Mouse (Mus musculus): ENCODE measurements around the gene Wipf3. TPM values are rescaled to one million over a fixed set of nuclear protein-coding genes. Genes with fewer than 3 reads are reported as not detected.

Gene Wipf3
- polyA plus RNA-seq, 1 experiment from 2014 or later, result 1.1 TPM

DNA sequence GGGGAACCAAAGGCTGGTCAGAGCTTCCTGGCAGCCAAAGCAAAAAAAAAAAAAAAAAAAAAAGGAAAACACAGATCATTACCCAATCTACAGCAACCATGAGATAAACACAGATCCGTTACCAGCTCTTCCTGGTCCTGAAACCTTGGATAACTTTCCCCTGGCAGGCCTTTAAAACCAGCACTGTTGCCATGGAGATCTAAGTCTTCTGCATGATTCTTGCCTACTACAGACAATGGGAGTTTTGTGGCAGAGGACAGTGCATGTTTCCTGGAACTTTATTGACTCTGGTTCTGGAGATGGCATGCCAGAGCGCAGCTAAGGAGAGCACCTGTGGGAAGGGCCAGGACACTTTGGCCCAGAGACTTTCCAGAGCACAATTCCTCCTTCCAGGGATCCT, 4.8 kb downstream of the Wipf3 start:
- H3K27ac ChIP-seq, result no peak overlapping the region
- peaks cover 4% of the 10 kb centered on the region; the same call in 1 of the 2 replicates for H3K27me3 ChIP-seq (replicated peaks)
- H3K4me2 ChIP-seq (replicated peaks), result no peak overlapping the region
- H3K4me3 ChIP-seq (replicated peaks), result no peak overlapping the region
- WGBS, result 45% methylated on average over 2 of the region's 2 CpGs
- H3K36me3 ChIP-seq, result no peaks in the 10 kb centered on the region
- ATAC-seq, result no peak
- H3K4me1 ChIP-seq (replicated peaks), result peaks cover 11% of the 10 kb centered on the region
- H3K9me3 ChIP-seq, result no peaks in the 10 kb centered on the region
- H3K9ac ChIP-seq, result no peak overlapping the region

DNA sequence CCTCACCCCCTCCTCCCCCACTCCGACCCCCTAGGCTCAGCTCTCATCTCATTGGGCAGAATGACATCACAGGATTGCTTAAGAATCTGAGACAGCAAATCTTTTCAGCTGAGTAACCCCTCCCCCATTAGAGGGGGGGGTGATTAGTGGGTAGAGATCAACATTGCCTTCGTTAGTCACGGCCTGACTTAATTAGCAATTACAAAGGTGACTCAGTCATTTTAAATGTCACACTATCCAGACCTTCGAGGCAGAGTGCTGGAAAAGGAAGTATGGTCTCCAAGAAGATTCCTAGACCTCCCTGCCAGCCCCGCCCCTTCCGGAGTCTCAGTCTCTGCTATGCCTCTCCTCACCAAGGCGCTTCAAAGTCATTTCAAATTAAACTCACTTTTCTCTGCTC, 6.3 kb downstream of the Wipf3 start:
- ATAC-seq, result no peak
- Histone ChIP-seq H3K4me2 (replicated peaks) (no peak overlapping the region), H3K4me3 (replicated peaks) (no peak overlapping the region), H3K9ac (no peak overlapping the region), H3K9me3 (no peaks in the 10 kb centered on the region), H3K36me3 (no peaks in the 10 kb centered on the region), H3K4me1 (replicated peaks) (peaks cover 4% of the 10 kb centered on the region; the same call in 1 of the 2 replicates), H3K27me3 (replicated peaks) (no peaks in the 10 kb centered on the region), H3K27ac (no peak overlapping the region)
- WGBS, result 53% methylated on average over 7 of the region's 7 CpGs

DNA sequence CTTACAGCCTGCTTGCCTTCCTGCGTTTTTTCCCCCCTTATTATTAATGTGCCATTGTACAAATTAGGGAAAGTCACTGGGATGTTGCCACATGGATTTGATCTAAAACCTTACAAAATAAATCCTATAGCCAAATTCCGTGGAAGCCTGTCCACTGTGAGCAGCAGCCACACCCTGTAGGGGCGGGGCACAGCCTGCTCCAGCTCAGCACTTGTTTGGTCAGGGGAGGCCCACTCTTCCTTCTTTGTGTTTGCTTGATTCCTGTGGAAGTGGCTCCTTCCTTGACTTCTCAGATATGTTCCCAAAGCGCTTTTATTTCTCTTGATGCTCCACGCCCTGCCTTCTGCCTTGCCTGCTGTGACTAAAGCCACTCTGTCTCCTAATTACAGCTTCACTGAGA, 6.9 kb downstream of the Wipf3 start:
- 0 out of 2 replicates have a peak, but pooled peaks have one; percentile 47 for ATAC-seq
- WGBS, result 56% methylated on average over 5 of the region's 5 CpGs

DNA sequence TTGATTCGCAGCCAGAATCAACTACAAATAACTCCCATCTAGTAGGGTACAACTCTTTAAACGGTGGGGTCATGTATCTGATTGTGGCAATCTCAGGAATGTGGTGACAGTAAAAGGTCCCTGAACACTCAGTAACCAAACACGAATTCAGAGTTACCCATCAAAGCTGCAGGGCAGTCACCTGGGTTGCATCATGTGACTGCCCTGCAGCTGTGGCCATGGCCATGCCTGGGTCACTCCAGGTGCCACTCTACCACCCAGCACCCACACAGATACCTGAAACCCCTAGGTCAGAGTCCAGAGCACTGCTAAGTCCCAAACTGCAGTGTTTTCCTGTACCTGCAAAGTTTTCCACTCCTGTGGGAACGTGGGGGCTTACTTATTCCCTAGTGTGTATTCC, 9.1 kb downstream of the Wipf3 start:
- Histone ChIP-seq H3K4me3 (replicated peaks) (no peak overlapping the region), H3K9ac (no peak overlapping the region), H3K4me1 (replicated peaks) (no peaks in the 10 kb centered on the region; the same call in 1 of the 2 replicates), H3K36me3 (no peaks in the 10 kb centered on the region), H3K27ac (no peak overlapping the region), H3K9me3 (no peaks in the 10 kb centered on the region), H3K27me3 (replicated peaks) (no peaks in the 10 kb centered on the region), H3K4me2 (replicated peaks) (no peak overlapping the region)
- 68% methylated on average over 4 of the region's 4 CpGs for WGBS
- ATAC-seq, result no peak

More for the DNA sequence above, 6.9 kb downstream of the Wipf3 start:
- Histone ChIP-seq H3K4me1 (replicated peaks) (peaks cover 4% of the 10 kb centered on the region; the same call in 1 of the 2 replicates), H3K27me3 (replicated peaks) (no peaks in the 10 kb centered on the region), H3K36me3 (no peaks in the 10 kb centered on the region), H3K9me3 (no peaks in the 10 kb centered on the region), H3K9ac (no peak overlapping the region), H3K4me3 (replicated peaks) (no peak overlapping the region), H3K27ac (no peak overlapping the region), H3K4me2 (replicated peaks) (no peak overlapping the region)

DNA sequence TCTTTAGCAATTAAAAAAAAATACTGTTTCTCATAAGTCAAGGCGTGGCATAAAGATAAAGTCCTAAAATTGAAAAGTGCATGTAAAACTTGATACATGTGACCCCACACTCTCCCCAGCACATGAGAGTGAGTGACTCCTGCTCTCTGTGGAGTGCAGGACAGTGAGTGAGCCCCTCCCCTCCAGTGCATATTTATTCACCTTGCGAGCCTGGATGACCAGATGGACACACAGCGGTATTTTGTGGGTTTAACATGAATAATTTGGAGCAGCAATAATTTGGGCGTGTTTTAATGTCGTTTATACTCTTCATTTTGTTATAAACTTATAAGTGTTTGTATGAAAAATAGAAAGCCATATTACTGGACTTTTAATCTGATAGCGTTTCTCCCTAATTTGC, 11.3 kb downstream of the Wipf3 start:
- no peaks in the 10 kb centered on the region for H3K4me1 ChIP-seq (replicated peaks)
- H3K9me3 ChIP-seq, result no peaks in the 10 kb centered on the region
- no peak overlapping the region for H3K4me3 ChIP-seq (replicated peaks)
- ATAC-seq, result no peak
- no peak overlapping the region for H3K27ac ChIP-seq
- no peaks in the 10 kb centered on the region for H3K36me3 ChIP-seq
- no peaks in the 10 kb centered on the region for H3K27me3 ChIP-seq (replicated peaks)
- H3K4me2 ChIP-seq (replicated peaks), result no peak overlapping the region
- no peak overlapping the region for H3K9ac ChIP-seq
- WGBS, result 93% methylated on average over 6 of the region's 6 CpGs

DNA sequence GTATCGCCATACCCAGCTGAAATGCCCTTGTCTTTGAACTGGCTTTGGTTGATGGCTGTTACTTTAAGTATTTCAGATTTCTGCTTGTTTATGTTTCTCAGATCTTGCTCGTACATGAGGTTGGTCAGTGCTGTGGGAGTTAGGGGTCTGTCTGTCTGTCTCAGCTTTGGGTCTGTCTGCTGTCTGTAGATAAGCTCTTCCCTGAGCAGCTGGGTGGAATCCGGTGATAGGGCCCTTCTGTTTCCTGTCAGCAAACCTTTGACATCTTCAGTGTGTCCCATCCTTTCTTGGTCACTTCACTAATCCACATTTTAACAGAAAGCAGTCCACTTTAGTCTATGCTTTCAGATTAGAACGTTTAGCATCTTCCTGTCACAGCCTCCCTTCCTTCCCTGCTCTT, 14.3 kb downstream of the Wipf3 start:
- Histone ChIP-seq H3K36me3 (no peaks in the 10 kb centered on the region), H3K4me3 (replicated peaks) (no peak overlapping the region), H3K4me1 (replicated peaks) (no peaks in the 10 kb centered on the region), H3K9me3 (no peaks in the 10 kb centered on the region), H3K27ac (no peak overlapping the region), H3K4me2 (replicated peaks) (no peak overlapping the region), H3K27me3 (replicated peaks) (no peaks in the 10 kb centered on the region), H3K9ac (no peak overlapping the region)
- 59% methylated on average over 4 of the region's 4 CpGs for WGBS
- ATAC-seq, result no peak

DNA sequence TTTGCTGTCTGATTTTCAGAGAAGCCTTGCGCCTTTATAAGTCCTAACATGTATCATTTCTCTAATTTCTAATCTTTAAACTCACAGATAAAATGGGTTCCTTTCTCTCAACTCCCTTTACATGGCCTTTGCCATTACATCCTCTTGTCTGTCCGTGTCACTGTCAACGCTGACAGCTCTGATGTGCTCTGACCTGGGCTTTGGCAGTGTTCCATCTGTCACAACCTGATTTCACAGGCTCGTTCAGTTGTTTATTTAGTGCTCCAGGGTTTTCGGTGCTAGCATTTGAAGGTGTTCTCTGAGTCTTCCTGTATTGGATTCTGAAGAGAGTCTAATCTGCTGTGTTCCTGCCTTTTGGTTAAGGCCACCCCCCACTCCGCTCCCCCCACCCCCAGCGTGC, 14.7 kb downstream of the Wipf3 start:
- no peak for ATAC-seq
- no peak overlapping the region for H3K9ac ChIP-seq

DNA sequence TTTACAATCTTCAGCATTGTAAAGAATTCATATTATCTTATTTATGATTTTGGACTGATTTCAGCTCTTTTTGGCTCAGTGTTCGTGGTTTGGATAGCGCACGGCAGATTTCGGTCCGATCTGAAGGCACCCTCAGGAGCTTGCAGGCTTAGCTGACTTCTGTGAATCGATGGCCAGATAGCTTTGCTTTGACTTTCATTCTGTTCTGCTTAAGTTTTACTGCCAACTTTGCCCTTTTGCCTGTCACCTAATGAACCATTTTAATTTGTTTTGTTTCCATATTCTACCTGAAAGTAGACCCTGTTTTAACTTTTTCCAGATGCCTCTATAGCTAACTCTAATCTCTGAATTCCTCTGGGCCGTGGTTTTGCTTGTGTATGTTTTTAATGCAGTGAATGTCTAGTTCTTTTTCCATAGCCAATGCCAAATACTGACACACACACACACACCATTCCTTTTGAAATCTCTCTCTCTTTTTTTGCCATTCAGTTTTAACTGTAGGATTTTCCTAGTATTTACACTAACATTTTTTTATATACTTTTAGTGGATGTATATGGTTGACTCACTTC, 15.9 kb downstream of the Wipf3 start:
- Histone ChIP-seq H3K9me3 (no peaks in the 10 kb centered on the region), H3K36me3 (no peaks in the 10 kb centered on the region), H3K9ac (no peak overlapping the region), H3K27me3 (replicated peaks) (no peaks in the 10 kb centered on the region), H3K4me2 (replicated peaks) (no peak overlapping the region), H3K4me3 (replicated peaks) (no peak overlapping the region), H3K27ac (no peak overlapping the region), H3K4me1 (replicated peaks) (no peaks in the 10 kb centered on the region)
- WGBS, result 74% methylated on average over 7 of the region's 7 CpGs
- no peak for ATAC-seq

More for the DNA sequence above, 14.7 kb downstream of the Wipf3 start:
- Histone ChIP-seq H3K4me1 (replicated peaks) (no peaks in the 10 kb centered on the region), H3K4me2 (replicated peaks) (no peak overlapping the region), H3K9me3 (no peaks in the 10 kb centered on the region), H3K36me3 (no peaks in the 10 kb centered on the region), H3K27ac (no peak overlapping the region), H3K4me3 (replicated peaks) (no peak overlapping the region), H3K27me3 (replicated peaks) (no peaks in the 10 kb centered on the region)
- 53% methylated on average over 7 of the region's 7 CpGs for WGBS

DNA sequence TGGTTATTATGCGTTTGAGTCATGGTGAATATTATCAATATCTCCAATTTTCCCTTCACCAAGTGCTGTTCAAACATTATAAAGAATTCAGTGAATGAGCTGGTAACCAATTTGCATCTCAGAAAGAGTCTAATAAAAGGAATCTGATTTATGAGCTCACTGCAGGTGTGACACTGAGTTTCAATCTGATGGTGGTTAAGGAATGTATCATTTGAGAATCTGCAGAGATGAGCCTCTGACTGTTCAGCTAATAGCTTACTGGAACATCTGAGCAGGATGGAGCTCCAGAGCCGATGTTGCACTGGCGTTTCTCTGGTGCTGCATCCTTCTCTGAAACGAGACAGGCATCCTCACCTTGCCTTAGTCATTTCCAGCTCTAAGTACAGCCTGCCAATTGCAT, 17.9 kb downstream of the Wipf3 start:
- no peaks in the 10 kb centered on the region for H3K9me3 ChIP-seq
- H3K4me2 ChIP-seq (replicated peaks), result no peak overlapping the region
- ATAC-seq, result no peak
- no peaks in the 10 kb centered on the region for H3K4me1 ChIP-seq (replicated peaks)
- H3K27me3 ChIP-seq (replicated peaks), result no peaks in the 10 kb centered on the region
- 76% methylated on average over 4 of the region's 4 CpGs for WGBS
- H3K27ac ChIP-seq, result no peak overlapping the region
- no peak overlapping the region for H3K9ac ChIP-seq
- H3K4me3 ChIP-seq (replicated peaks), result no peak overlapping the region
- no peaks in the 10 kb centered on the region for H3K36me3 ChIP-seq

DNA sequence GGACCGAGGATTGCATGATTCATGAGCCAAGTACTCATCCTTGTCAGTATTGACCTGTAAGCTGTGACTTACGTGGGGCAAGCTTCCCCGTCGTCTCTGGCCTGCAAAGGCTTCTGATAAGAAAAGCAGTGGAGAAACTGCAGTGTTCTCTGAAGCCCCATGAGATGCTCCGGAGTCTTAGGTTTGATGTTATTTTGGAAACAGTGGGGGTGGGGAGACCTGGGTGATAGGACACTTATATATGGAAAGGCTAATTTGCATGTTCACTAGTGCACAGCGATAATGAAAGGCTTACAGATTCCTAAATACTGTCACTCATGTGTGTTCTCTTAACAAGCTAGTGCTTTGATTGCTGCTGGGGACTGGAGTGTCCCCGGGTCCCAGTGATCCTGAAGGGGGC, 30.3 kb downstream of the Wipf3 start:
- H3K27ac ChIP-seq, result no peak overlapping the region
- no peaks in the 10 kb centered on the region for H3K4me1 ChIP-seq (replicated peaks)
- H3K4me2 ChIP-seq (replicated peaks), result no peak overlapping the region
- H3K36me3 ChIP-seq, result no peaks in the 10 kb centered on the region
- no peak overlapping the region for H3K9ac ChIP-seq
- no peak for ATAC-seq
- H3K27me3 ChIP-seq (replicated peaks), result no peaks in the 10 kb centered on the region
- H3K9me3 ChIP-seq, result no peaks in the 10 kb centered on the region
- 52% methylated on average over 7 of the region's 7 CpGs for WGBS
- no peak overlapping the region for H3K4me3 ChIP-seq (replicated peaks)

DNA sequence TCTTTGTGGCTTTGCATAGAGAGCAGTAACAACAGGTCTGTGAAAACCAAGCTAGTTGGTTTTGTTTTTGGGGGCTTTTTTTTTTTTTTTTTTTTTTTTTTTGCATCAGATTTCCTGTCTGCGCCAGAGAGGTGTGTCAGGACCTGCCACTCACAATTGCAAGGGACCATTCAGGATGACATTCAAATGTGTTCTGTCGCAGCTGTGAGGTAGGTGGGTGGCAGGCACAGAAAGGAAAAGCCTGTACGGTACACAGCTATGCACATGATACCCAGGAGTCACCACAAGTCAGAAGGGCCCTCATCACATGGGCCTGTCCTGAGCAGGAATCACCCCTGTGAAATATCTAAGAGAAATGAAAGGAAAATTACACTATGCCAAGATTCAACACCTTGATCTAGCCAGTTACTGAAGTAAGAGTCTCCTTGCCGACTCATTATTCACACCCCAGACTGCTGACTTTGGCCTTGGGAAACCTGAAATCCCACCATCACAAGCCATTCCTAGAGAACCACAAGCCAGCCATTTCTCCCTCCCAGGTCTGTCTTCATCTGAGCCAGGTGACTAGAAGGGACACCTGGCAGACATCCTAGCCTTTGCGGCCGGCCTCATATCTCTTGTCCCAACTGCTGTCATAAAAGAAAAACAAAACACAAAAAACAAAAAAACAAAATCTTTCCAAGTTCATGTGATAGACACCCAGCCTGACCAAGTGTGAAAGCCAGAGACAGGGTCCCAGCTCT, 30.9 kb downstream of the Wipf3 start:
- no peak for ATAC-seq
- 86% methylated on average over 6 of the region's 6 CpGs for WGBS
- no peaks in the 10 kb centered on the region for H3K4me1 ChIP-seq (replicated peaks)
- no peak overlapping the region for H3K9ac ChIP-seq
- no peak overlapping the region for H3K4me2 ChIP-seq (replicated peaks)
- H3K36me3 ChIP-seq, result no peaks in the 10 kb centered on the region
- no peaks in the 10 kb centered on the region for H3K9me3 ChIP-seq
- no peaks in the 10 kb centered on the region for H3K27me3 ChIP-seq (replicated peaks)
- no peak overlapping the region for H3K27ac ChIP-seq
- no peak overlapping the region for H3K4me3 ChIP-seq (replicated peaks)

DNA sequence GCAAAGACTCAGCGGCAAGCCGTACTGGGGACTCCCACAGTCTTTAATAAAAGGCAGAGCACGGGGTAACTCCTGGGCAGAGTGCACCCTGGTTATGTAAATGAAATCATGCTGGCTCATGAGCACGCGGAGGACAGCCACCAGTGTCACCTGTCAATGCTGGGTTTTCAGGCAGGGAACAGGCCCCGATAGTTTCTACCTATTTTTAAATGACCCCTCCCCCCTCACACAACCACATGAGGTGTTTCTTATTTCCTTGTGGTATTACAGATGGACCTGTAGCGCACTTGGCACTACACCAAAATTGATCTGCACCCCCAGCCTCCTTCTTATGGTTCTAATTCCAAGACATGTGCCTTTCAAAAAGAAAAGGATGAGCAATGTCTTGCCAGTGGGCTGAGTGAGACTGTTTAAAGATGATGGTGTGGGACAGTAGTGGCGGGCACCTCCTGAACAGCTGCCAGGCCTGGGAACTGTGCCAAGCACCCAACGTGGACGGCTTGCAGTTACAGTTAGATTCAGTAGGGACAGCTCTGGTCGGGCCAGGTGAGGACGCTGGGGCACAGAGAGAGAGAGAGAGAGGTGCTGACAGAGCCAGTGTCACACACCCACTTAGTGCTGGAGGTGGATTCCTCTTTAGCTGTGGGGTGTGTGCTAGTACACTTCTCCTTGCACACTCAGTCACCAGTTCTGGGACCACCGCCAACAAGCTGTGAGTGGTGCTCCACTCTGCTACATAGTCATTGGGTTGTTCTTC, 31.7 kb downstream of the Wipf3 start:
- no peak for ATAC-seq
- Histone ChIP-seq H3K27ac (no peak overlapping the region), H3K9ac (no peak overlapping the region), H3K36me3 (no peaks in the 10 kb centered on the region), H3K4me3 (replicated peaks) (no peak overlapping the region), H3K4me1 (replicated peaks) (no peaks in the 10 kb centered on the region), H3K4me2 (replicated peaks) (no peak overlapping the region), H3K9me3 (no peaks in the 10 kb centered on the region), H3K27me3 (replicated peaks) (no peaks in the 10 kb centered on the region)
- WGBS, result 77% methylated on average over 13 of the region's 13 CpGs
